Mouse (Mus musculus): ENCODE data around the gene Cntd1. TPM values are rescaled to one million over a fixed set of nuclear protein-coding genes. Genes with fewer than 3 reads are reported as not detected.

Gene Cntd1
- polyA plus RNA-seq (2015; fragmentation: Nextera tagmentation; extraction: Ambion mirVana) = 1.5 and 2.0 TPM in 2 replicates

DNA sequence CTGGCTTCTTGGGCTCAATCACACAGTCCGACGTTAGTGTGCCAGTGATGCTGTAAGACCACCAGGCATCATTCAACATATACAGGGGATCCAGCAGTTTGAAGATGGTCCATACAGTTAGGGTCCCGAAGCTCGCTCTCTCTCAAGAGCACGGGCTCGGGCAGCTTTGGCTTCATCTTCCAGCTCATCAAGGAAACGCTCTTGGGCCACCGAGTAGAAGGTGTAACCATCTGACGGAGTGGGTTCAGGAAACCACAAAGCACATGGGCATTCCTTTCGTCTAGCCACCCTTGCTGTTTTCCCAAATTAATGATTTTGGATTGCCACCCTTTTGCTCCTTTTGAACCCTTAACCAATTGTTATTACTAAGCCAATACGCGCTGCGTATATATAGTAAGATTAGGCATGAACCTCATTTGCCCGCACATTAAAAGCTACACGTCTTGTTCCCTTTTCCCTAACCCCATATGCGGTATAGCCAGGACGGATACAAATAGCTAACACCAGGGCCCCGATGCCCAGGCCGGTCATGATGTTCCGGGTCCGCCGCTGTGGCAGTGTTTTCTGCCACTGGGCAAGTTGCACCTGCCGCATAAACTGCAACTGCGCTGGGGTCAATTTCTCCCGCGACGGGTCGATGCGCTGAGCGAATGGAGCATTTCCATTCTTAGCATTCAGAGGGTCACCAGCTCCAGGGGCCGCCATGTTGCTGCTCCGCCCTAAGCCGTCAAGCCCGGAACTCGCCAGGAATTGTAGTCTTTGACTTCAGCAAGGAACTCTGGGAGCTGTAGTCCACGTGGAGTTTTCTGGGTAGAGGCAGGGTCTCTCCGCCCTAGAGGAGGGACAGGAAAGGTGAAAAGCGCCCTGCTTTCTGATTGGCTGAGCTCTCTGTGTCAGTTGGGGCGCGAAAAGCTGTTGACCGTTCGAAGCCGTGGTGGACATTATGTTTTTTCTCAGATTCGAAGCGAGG is at the start of gene Cntd1, which contains the start of gene Coa3:
TSS of gene Cntd1 (plus strand) at position 790 of the 970 bp plus-strand sequence.
TSS of gene Coa3 (minus strand) at position 892 of the 970 bp plus-strand sequence.
- Histone ChIP-seq H3K4me2 (ENCODE audit: low read length) (peak within 1 kb of the TSS; percentile 82), H3K9ac (ENCODE audit: low read depth, low read length) (peak within 1 kb of the TSS; percentile 75), H3K4me1 (replicated peaks; ENCODE audit: insufficient read depth, low read length) (peaks cover 44% of the 10 kb centered on the region), H3K27me3 (ENCODE audit: insufficient read depth, low read length) (no peaks in the 10 kb centered on the region), H3K36me3 (ENCODE audit: insufficient read depth, low read length) (0 out of 2 replicates have a peak, but pooled peaks cover 9% of the 10 kb centered on the region), H3K9me3 (replicated peaks; ENCODE audit: low read length) (no peaks in the 10 kb centered on the region), H3K4me3 (replicated peaks; ENCODE audit: low read depth, low read length) (peak within 1 kb of the TSS; percentile 59), H3K27ac (peak within 1 kb of the TSS; percentile 89)
- DNase-seq (ENCODE audit: low spot score) (peak; percentile 98), ATAC-seq (replicated peaks; ENCODE audit: low FRiP score, low read depth) (peak; percentile 84)
- peak; percentile 34; the same call in 1 of the 2 replicates for TF ChIP-seq CTCF (IDR thresholded peaks at IDR 0.05; ENCODE audit: low read depth)
- 7% methylated on average over 45 of the region's 45 CpGs for WGBS

DNA sequence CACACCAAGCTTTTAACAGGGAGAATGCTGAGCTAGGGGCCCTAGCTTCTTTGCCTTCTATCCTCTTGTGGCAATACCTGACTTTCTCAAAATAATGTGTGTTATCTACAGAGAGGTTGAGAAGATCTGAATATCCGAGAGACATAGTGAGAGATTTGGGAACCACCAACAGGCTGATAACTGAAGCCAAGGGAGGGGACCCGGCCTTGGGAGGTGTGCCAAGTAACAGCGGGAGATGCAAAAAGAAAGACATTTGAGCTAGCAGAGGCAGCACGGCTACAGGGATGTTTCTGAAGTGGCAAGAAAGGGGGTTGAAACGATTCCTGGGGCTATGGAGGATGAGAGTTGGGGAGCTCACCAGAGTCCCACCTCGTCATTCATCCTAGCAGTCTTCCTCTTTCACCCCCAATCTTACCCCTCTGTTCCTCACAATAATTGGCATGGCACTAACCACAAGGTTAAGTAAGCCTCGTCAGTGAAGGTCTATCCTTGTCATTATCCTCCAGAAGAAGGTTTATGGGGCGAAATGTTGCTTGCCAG is 49.4 kb upstream of the Cntd1 start:
- no peak overlapping the region for H3K4me2 ChIP-seq (ENCODE audit: low read length)
- 27% methylated on average over 8 of the region's 8 CpGs for WGBS
- H3K4me1 ChIP-seq (replicated peaks; ENCODE audit: insufficient read depth, low read length) = peaks cover 32% of the 10 kb centered on the region

GRCm38 (mm10) chr11:101230061-101230511 is 48.7 kb upstream of the Cntd1 start:
- peak overlapping the region; percentile 97 for H3K27ac ChIP-seq
- WGBS = 14% methylated on average over 2 of the region's 2 CpGs
- H3K9me3 ChIP-seq (replicated peaks; ENCODE audit: low read length) = no peaks in the 10 kb centered on the region
- DNase-seq (ENCODE audit: low spot score) = peak; percentile 57
- H3K4me1 ChIP-seq (replicated peaks; ENCODE audit: insufficient read depth, low read length) = peaks cover 32% of the 10 kb centered on the region
- TF ChIP-seq CTCF (IDR thresholded peaks at IDR 0.05; ENCODE audit: low read depth) = no peak
- no peaks in the 10 kb centered on the region for H3K27me3 ChIP-seq (ENCODE audit: insufficient read depth, low read length)
- no peak overlapping the region for H3K9ac ChIP-seq (ENCODE audit: low read depth, low read length)
- no peak overlapping the region for H3K4me3 ChIP-seq (replicated peaks; ENCODE audit: low read depth, low read length)
- ATAC-seq (replicated peaks; ENCODE audit: low FRiP score, low read depth) = no peak
- H3K4me2 ChIP-seq (ENCODE audit: low read length) = peak overlapping the region; percentile 55
- H3K36me3 ChIP-seq (ENCODE audit: insufficient read depth, low read length) = no peaks in the 10 kb centered on the region

More for the DNA sequence above, 49.4 kb upstream of the Cntd1 start:
- Histone ChIP-seq H3K9ac (ENCODE audit: low read depth, low read length) (no peak overlapping the region), H3K36me3 (ENCODE audit: insufficient read depth, low read length) (no peaks in the 10 kb centered on the region), H3K9me3 (replicated peaks; ENCODE audit: low read length) (no peaks in the 10 kb centered on the region), H3K4me3 (replicated peaks; ENCODE audit: low read depth, low read length) (no peak overlapping the region), H3K27me3 (ENCODE audit: insufficient read depth, low read length) (no peaks in the 10 kb centered on the region), H3K27ac (peak overlapping the region; percentile 97)
- ATAC-seq (replicated peaks; ENCODE audit: low FRiP score, low read depth) = no peak
- DNase-seq (ENCODE audit: low spot score) = no peak
- no peak for TF ChIP-seq CTCF (IDR thresholded peaks at IDR 0.05; ENCODE audit: low read depth)

DNA sequence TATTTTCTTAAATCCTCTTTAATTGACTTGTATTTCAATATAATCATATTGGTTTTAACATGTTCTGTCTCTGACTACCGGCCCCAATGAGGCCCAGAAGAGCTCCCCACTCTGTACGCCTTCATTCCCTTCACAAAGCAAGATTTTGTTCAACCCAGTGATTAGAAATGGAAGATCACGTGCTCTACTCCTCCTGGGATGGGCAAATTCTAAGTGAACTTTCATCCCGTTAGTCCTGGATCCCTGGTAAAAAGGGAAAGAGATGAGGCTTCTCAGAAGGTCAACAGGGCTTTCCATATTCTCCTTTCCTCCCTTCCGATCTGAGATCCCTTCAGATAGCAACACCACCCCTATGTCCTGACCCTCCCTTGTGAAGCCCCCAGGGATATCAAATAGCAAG is 48.3 kb upstream of the Cntd1 start:
- peak overlapping the region; percentile 97 for H3K27ac ChIP-seq
- peak overlapping the region; percentile 55 for H3K4me2 ChIP-seq (ENCODE audit: low read length)
- DNase-seq (ENCODE audit: low spot score) = no peak

GRCm38 (mm10) chr11:101230991-101231871 is 47.6 kb upstream of the Cntd1 start:
- DNase-seq (ENCODE audit: low spot score) (peak; percentile 89), ATAC-seq (replicated peaks; ENCODE audit: low FRiP score, low read depth) (peak; percentile 79)
- Histone ChIP-seq H3K4me1 (replicated peaks; ENCODE audit: insufficient read depth, low read length) (peaks cover 32% of the 10 kb centered on the region), H3K4me3 (replicated peaks; ENCODE audit: low read depth, low read length) (peak overlapping the region; percentile 19; the same call in 1 of the 2 replicates), H3K36me3 (ENCODE audit: insufficient read depth, low read length) (no peaks in the 10 kb centered on the region), H3K9ac (ENCODE audit: low read depth, low read length) (peak overlapping the region; percentile 41), H3K27me3 (ENCODE audit: insufficient read depth, low read length) (no peaks in the 10 kb centered on the region), H3K27ac (peak overlapping the region; percentile 97), H3K4me2 (ENCODE audit: low read length) (peak overlapping the region; percentile 55), H3K9me3 (replicated peaks; ENCODE audit: low read length) (no peaks in the 10 kb centered on the region)
- 2% methylated on average over 18 of the region's 18 CpGs for WGBS
- peak; percentile 40 for TF ChIP-seq CTCF (IDR thresholded peaks at IDR 0.05; ENCODE audit: low read depth)

More for the DNA sequence above, 48.3 kb upstream of the Cntd1 start:
- Histone ChIP-seq H3K4me1 (replicated peaks; ENCODE audit: insufficient read depth, low read length) (peaks cover 32% of the 10 kb centered on the region), H3K9ac (ENCODE audit: low read depth, low read length) (peak overlapping the region; percentile 41; the same call in 1 of the 2 replicates), H3K9me3 (replicated peaks; ENCODE audit: low read length) (no peaks in the 10 kb centered on the region), H3K27me3 (ENCODE audit: insufficient read depth, low read length) (no peaks in the 10 kb centered on the region), H3K4me3 (replicated peaks; ENCODE audit: low read depth, low read length) (peak overlapping the region; percentile 19; the same call in 1 of the 2 replicates), H3K36me3 (ENCODE audit: insufficient read depth, low read length) (no peaks in the 10 kb centered on the region)
- TF ChIP-seq CTCF (IDR thresholded peaks at IDR 0.05; ENCODE audit: low read depth) = no peak
- WGBS = 19% methylated on average over 5 of the region's 5 CpGs
- no peak for ATAC-seq (replicated peaks; ENCODE audit: low FRiP score, low read depth)

All from kidney, postnatal 0 days (tissue).